ENCODE assay signal across 8 mouse cellular contexts in the genomic region with DNA sequence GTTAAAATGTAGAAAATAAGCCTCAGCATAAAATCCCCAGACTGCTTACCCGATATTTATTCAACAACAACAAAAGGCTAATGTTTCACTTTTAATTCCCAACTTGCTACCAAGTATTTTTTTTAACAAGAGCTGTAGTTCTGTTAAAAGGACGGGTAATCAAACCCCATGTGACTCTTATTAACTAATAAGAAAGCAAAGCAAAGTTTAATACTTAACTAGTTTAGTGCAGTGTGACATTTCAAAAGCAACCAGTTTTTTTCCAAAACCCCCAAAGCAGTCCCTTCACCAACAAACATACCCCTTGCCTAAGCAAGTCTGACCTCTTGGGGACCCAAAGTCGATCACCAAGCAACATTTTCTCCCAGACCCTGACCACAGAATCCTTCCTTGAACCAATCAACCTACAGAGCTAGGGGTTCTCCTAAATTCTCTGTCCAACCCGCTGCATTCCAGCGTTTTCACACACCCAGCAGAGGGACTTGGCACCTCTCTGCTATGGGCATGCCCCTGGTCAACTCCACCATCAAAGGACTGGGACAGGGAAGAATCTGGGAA. TPM values are rescaled to one million over a fixed set of nuclear protein-coding genes. Genes with fewer than 3 reads are reported as not detected.
DNase-seq lines count a peak whose midpoint lies in the region; ATAC-seq and TF ChIP-seq lines count a peak whose summit lies in the region.

No protein-coding gene starts in this region.

- no peaks in the 10 kb centered on the region for H3K9me3 ChIP-seq in heart, embryonic 16.5 days (replicated peaks; ENCODE audit: control insufficient read depth, low read length)
- H3K9me3 ChIP-seq in liver, embryonic 12.5 days (replicated peaks), result no peaks in the 10 kb centered on the region

- peak; percentile 8; the same call in 1 of the 2 replicates for ATAC-seq in heart, embryonic 16.5 days (replicated peaks; ENCODE audit: extremely low read depth, insufficient read depth, low FRiP score)
- ATAC-seq in liver, embryonic 12.5 days, result no peak

- TF ChIP-seq CTCF in liver, adult 2 months (IDR thresholded peaks at IDR 0.05; ENCODE audit: low read depth, low read length), result no peak
- TF ChIP-seq CTCF in olfactory bulb, adult 2 months (IDR thresholded peaks at IDR 0.05; ENCODE audit: insufficient read depth, low read depth, low read length), result no peak

- H3K4me3 ChIP-seq in liver, adult 2 months (ENCODE audit: insufficient read depth, low read depth, low read length), result peak overlapping the region; percentile 99
- H3K4me3 ChIP-seq in heart, embryonic 16.5 days (ENCODE audit: low read length), result peak overlapping the region; percentile 85
- H3K4me3 ChIP-seq in liver, embryonic 12.5 days, result peak overlapping the region; percentile 58
- H3K4me3 ChIP-seq in olfactory bulb, adult 2 months (ENCODE audit: insufficient read depth, low read depth, low read length), result peak overlapping the region; percentile 81

- peak overlapping the region; percentile 90 for H3K27ac ChIP-seq in liver, adult 2 months (replicated peaks; ENCODE audit: insufficient read depth, low read depth, low read length)
- H3K27ac ChIP-seq in heart, embryonic 16.5 days (ENCODE audit: low read length), result peak overlapping the region; percentile 98
- H3K27ac ChIP-seq in liver, embryonic 12.5 days, result no peak overlapping the region
- peak overlapping the region; percentile 49 for H3K27ac ChIP-seq in olfactory bulb, adult 2 months (ENCODE audit: insufficient read depth, low read depth, low read length)

- peak overlapping the region; percentile 94 for H3K4me2 ChIP-seq in heart, embryonic 16.5 days (ENCODE audit: low read depth, low read length)
- peak overlapping the region; percentile 76 for H3K4me2 ChIP-seq in liver, embryonic 12.5 days

- peak; percentile 94 for DNase-seq in liver, adult 2 months (ENCODE audit: extremely low read depth, low read depth, low spot score)
- no peak for DNase-seq in liver
- no peak for DNase-seq in cerebellum, postnatal 4 days (ENCODE audit: low spot score in 2 of 2)
- DNase-seq in cerebellum, postnatal 10 days, result no peak
- DNase-seq in layer of hippocampus, adult 9-11 months, result no peak

- H3K27me3 ChIP-seq in liver, adult 2 months (ENCODE audit: control insufficient read depth, insufficient read depth, low read length), result no peaks in the 10 kb centered on the region
- no peaks in the 10 kb centered on the region for H3K27me3 ChIP-seq in heart, embryonic 16.5 days (ENCODE audit: control insufficient read depth, insufficient read depth, low read length)
- peaks cover 53% of the 10 kb centered on the region for H3K27me3 ChIP-seq in liver, embryonic 12.5 days (replicated peaks)

- peaks cover 22% of the 10 kb centered on the region for H3K4me1 ChIP-seq in liver, adult 2 months (ENCODE audit: control insufficient read depth, insufficient read depth, low read length)
- H3K4me1 ChIP-seq in heart, embryonic 16.5 days (ENCODE audit: control insufficient read depth, insufficient read depth, low read length), result peaks cover 13% of the 10 kb centered on the region; the same call in 1 of the 2 replicates
- H3K4me1 ChIP-seq in liver, embryonic 12.5 days, result no peaks in the 10 kb centered on the region
- peaks cover 10% of the 10 kb centered on the region for H3K4me1 ChIP-seq in olfactory bulb, adult 2 months (ENCODE audit: control insufficient read depth, insufficient read depth, low read length)

- no peaks in the 10 kb centered on the region for H3K36me3 ChIP-seq in liver, adult 2 months (ENCODE audit: control insufficient read depth, insufficient read depth, low read length)
- no peaks in the 10 kb centered on the region for H3K36me3 ChIP-seq in heart, embryonic 16.5 days (ENCODE audit: control insufficient read depth, insufficient read depth)
- H3K36me3 ChIP-seq in liver, embryonic 12.5 days, result no peaks in the 10 kb centered on the region

- 8% methylated on average over 5 of the region's 5 CpGs for WGBS in liver, adult 2 months
- 18% methylated on average over 5 of the region's 5 CpGs for WGBS in heart, embryonic 16.5 days
- 25% methylated on average over 5 of the region's 5 CpGs for WGBS in liver, embryonic 12.5 days (ENCODE audit: insufficient replicate concordance)
- 7% methylated on average over 5 of the region's 5 CpGs for WGBS in olfactory bulb, adult 2 months

- H3K9ac ChIP-seq in liver, adult 2 months (ENCODE audit: low read depth, low read length), result peak overlapping the region; percentile 99
- H3K9ac ChIP-seq in heart, embryonic 16.5 days (ENCODE audit: low read length), result peak overlapping the region; percentile 97
- H3K9ac ChIP-seq in liver, embryonic 12.5 days, result no peak overlapping the region

- H3K79me2 ChIP-seq in liver, adult 2 months (ENCODE audit: control insufficient read depth, insufficient read depth, low read length), result peaks cover 26% of the 10 kb centered on the region

- no peak for TF ChIP-seq POLR2A in liver, adult 2 months (IDR thresholded peaks at IDR 0.05; ENCODE audit: extremely low read depth, insufficient read depth, low read length)
- TF ChIP-seq POLR2A in olfactory bulb, adult 2 months (IDR thresholded peaks at IDR 0.05; ENCODE audit: insufficient read depth, low read depth, low read length), result no peak

RNA-seq across cellular contexts. Expression of a gene that starts 1.0 kb away (rescaled TPM):
- total RNA-seq in liver, adult 2 months (2014; rRNA removed), result 21.3 and 24.9 TPM in 2 replicates
- polyA plus RNA-seq in liver, adult 2 months (2012; rRNA removed), result 8.2 and 11.3 TPM in 2 replicates
- polyA plus RNA-seq in heart, embryonic 16.5 days (2015; fragmentation: Nextera tagmentation; extraction: Ambion mirVana), result 45.3 and 49.7 TPM in 2 replicates
- 0.42 and 0.48 TPM in 2 replicates for polyA plus RNA-seq in liver, embryonic 12.5 days (2016; fragmentation: Nextera tagmentation; extraction: Ambion mirVana)
- polyA plus RNA-seq in olfactory bulb, adult 2 months (2012; ENCODE audit: insufficient read depth, insufficient read length, low replicate concordance, missing spikeins), result not detected in 2 replicates

RNA-seq across cellular contexts. Expression of a gene that starts 48.4 kb away (rescaled TPM):
- 64.1 and 81.1 TPM in 2 replicates for total RNA-seq in liver, adult 2 months (2014; rRNA removed)
- 81.0 and 84.2 TPM in 2 replicates for polyA plus RNA-seq in liver, adult 2 months (2012; rRNA removed)
- polyA plus RNA-seq in heart, embryonic 16.5 days (2015; fragmentation: Nextera tagmentation; extraction: Ambion mirVana), result 37.0 and 40.8 TPM in 2 replicates
- polyA plus RNA-seq in liver, embryonic 12.5 days (2016; fragmentation: Nextera tagmentation; extraction: Ambion mirVana), result 14.5 and 15.6 TPM in 2 replicates
- polyA plus RNA-seq in olfactory bulb, adult 2 months (2012; ENCODE audit: insufficient read depth, insufficient read length, low replicate concordance, missing spikeins), result not detected in 2 replicates
